Mouse (Mus musculus) liver (tissue): ENCODE measurements at regions not wholly inside any gene's neighbourhood (a gene's known extent, or its start where the extent isn't known, plus 50 kb on each side); places are given as distances from the start of the nearest gene placed in this dataset.
"Not testable (repeated sequence)": the region's sequence is repeated elsewhere in the genome, so short reads cannot be mapped to it uniquely, and the experiment has no call there.

Experiments
- DNase-seq: peaks from one replicate; pipeline ENCODE4 v3.0.0-alpha.2; 2020; ENCODE audit warnings: mixed read lengths

GRCm38 (mm10) chr15:11463341-11463740, 63.9 kb upstream of the Tars start:
- no peak for DNase-seq

- DNase-seq = not testable (repeated sequence)
Observed at GRCm38 (mm10) chr15:11461575-11461974, 62.1 kb upstream of the Tars start.

DNA sequence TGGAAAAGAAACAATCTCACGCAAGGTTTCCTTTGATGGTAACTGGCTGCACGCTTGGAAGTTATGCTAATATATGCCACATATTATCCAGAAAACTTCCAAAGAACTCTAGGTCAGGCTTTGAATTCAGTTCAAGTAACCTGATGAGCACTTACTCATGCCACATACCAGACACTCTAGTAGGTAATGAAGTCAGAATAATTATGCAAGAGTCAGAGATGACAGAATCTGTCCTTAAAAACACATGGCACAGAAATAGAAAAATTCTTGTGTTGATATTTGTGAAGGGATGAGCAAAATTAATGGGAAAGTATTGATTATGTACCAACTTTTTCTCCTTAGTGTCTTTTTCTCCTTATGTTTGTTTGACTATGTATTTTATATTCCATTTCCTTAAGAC, 59.8 kb upstream of the Tars start:
- DNase-seq = no peak

- no peak for DNase-seq
Observed at GRCm38 (mm10) chr15:11457278-11457677, 57.8 kb upstream of the Tars start.

DNA sequence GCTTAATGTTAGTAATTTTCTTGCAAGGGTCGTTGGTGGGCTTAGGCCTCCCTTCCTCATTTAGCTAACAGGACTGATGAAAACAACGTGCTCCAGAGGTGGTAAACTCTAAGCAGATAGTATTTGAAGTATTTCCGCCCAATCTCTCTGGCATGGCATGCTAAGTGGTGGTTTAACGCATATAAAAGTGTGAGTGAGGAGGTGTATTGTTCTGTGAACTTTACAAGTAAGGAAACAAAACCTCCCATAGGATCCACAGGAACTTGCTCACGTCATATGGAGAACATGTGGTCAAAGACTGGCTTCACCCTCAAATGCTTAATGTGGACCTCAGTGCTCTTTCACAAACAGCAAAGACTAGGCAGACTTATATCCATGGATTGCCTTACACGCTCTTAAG, 56.5 kb upstream of the Tars start:
- no peak for DNase-seq

GRCm38 (mm10) chr15:11455366-11455785, 55.9 kb upstream of the Tars start:
- DNase-seq = no peak

GRCm38 (mm10) chr15:11453997-11454396, 54.5 kb upstream of the Tars start:
- no peak for DNase-seq

GRCm38 (mm10) chr15:11451635-11452034, 52.2 kb upstream of the Tars start:
- no peak for DNase-seq
